Mouse (Mus musculus) adipose tissue, adult 10 weeks (tissue): ENCODE results near the gene Knop1. TPM values are rescaled to one million over a fixed set of nuclear protein-coding genes. Genes with fewer than 3 reads are reported as not detected.

Experiments used
- polyA plus RNA-seq: library from polyadenylated mRNA; stranded (reverse); fragments of 350-450 nt; fragmentation: Illumina TruSeq; extraction: RNeasy Lipid Tissue Mini Kit (QIAGEN cat#74804); gene quantifications from one replicate; pipeline ENCODE4 v1.2.3, GENCODE M21; 2014; ENCODE audit warnings: low read depth, low replicate concordance

Gene Knop1
- 18.9 TPM for polyA plus RNA-seq

GRCm38 (mm10) chr7:118855877-118856304 is at the start of gene Knop1:
Gene Knop1, minus strand, starts transcription at chr7:118856254.

GRCm38 (mm10) chr7:118855171-118855876 is 730 bp downstream of the Knop1 start, which contains the start of gene Iqck:
Gene Iqck, plus strand, starts transcription at chr7:118855752.

Other genes starting within 250 kb of the Knop1 start
- 113 TPM for gene Gde1, start 150.5 kb downstream of the Knop1 start, polyA plus RNA-seq
- gene Ccp110, start 143.7 kb downstream of the Knop1 start, polyA plus RNA-seq, result 10.2 TPM
- 41.9 TPM for gene Vps35l, start 116.0 kb downstream of the Knop1 start, polyA plus RNA-seq
- gene Iqck, start 502 bp downstream of the Knop1 start, polyA plus RNA-seq, result 4.2 TPM
- gene Gprc5b, start 139.0 kb upstream of the Knop1 start, polyA plus RNA-seq, result 27.1 TPM